Mouse (Mus musculus): ENCODE measurements around the gene Exoc2. TPM values are rescaled to one million over a fixed set of nuclear protein-coding genes. Genes with fewer than 3 reads are reported as not detected.

The Exoc2 gene
- polyA plus RNA-seq, 1 experiment from 2014 or later, result 36.0 TPM

GRCm38 (mm10) chr13:30997526-30998253 lies 23.8 kb upstream of the Exoc2 start:
- no peak overlapping the region for H3K9ac ChIP-seq (replicated peaks; ENCODE audit: low read depth, low read length)
- no peak for ATAC-seq (ENCODE audit: insufficient number of reproducible peaks, insufficient read depth, low FRiP score, low read depth)
- no peaks in the 10 kb centered on the region for H3K4me1 ChIP-seq (ENCODE audit: control insufficient read depth, insufficient read depth, low read length)
- H3K27me3 ChIP-seq (ENCODE audit: control insufficient read depth, insufficient read depth, low read length), result no peaks in the 10 kb centered on the region
- no peak overlapping the region for H3K4me3 ChIP-seq (ENCODE audit: low read depth, low read length)
- H3K36me3 ChIP-seq (ENCODE audit: control insufficient read depth, insufficient read depth, low read length), result no peaks in the 10 kb centered on the region
- H3K27ac ChIP-seq (ENCODE audit: low read length), result no peak overlapping the region
- no peak overlapping the region for H3K4me2 ChIP-seq (replicated peaks; ENCODE audit: low read depth, low read length)
- 81% methylated on average over 8 of the region's 8 CpGs for WGBS
- no peaks in the 10 kb centered on the region for H3K9me3 ChIP-seq (ENCODE audit: control insufficient read depth, low read depth, low read length)

DNA sequence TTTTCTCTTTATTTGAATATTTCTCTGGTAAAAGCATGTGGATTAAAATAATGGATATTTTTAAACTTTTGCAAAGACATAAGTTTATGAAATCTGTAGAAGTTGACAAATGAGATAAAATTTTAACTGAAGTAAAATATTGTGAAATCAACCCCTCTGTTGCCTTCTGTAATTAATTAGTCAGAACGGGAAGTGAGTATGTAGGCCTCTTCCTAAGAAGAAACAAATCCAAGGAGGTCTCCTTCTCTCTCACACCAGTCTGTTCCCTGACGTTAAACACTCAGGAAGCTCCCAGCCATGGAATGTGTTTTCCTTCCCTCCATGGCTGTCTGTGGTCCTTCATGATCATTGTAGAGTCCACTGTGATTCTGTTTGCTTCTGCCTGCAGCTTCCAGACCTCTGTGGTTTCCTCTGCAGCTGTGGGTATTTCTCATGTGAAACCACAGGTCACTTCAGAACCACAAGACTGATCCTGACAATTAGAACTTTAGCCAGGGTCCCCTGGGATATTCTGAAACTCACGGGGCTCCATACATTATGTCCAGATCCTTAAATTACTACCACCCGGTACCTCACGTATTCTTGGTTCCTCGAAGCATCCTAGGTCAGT lies 20.5 kb upstream of the Exoc2 start:
- 73% methylated on average over 6 of the region's 6 CpGs for WGBS
- Histone ChIP-seq H3K4me2 (replicated peaks; ENCODE audit: low read depth, low read length) (no peak overlapping the region), H3K9ac (replicated peaks; ENCODE audit: low read depth, low read length) (no peak overlapping the region), H3K9me3 (ENCODE audit: control insufficient read depth, low read depth, low read length) (no peaks in the 10 kb centered on the region), H3K27ac (ENCODE audit: low read length) (0 out of 2 replicates have a peak overlapping the region, but pooled peaks have one; percentile 10), H3K4me1 (ENCODE audit: control insufficient read depth, insufficient read depth, low read length) (peaks cover 3% of the 10 kb centered on the region; the same call in 1 of the 2 replicates), H3K27me3 (ENCODE audit: control insufficient read depth, insufficient read depth, low read length) (no peaks in the 10 kb centered on the region), H3K36me3 (ENCODE audit: control insufficient read depth, insufficient read depth, low read length) (no peaks in the 10 kb centered on the region), H3K4me3 (ENCODE audit: low read depth, low read length) (no peak overlapping the region)
- ATAC-seq (ENCODE audit: insufficient number of reproducible peaks, insufficient read depth, low FRiP score, low read depth), result no peak

DNA sequence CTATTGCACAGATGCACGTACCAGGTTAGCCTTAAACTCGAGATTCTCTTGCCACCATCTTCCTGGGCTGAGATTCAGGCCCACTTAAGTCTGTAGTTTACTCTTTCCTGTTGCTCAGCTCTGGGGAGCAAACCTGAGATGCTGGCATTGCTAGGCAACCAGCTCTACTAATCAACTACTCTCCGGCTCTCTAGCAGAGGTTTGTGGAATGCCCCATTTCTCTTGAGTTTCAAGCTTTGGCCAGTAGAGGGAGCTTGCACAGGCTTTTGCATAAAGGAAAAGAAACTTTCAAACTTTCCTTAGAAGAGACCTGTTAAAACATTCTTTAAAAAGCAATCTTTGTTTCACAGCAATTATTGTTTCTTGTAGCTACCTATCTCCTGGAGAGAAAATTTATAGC lies 19.9 kb upstream of the Exoc2 start:
- H3K4me3 ChIP-seq (ENCODE audit: low read depth, low read length), result no peak overlapping the region
- H3K9me3 ChIP-seq (ENCODE audit: control insufficient read depth, low read depth, low read length), result no peaks in the 10 kb centered on the region
- 40% methylated on average over 3 of the region's 3 CpGs for WGBS
- ATAC-seq (ENCODE audit: insufficient number of reproducible peaks, insufficient read depth, low FRiP score, low read depth), result no peak
- H3K36me3 ChIP-seq (ENCODE audit: control insufficient read depth, insufficient read depth, low read length), result no peaks in the 10 kb centered on the region
- peaks cover 3% of the 10 kb centered on the region; the same call in 1 of the 2 replicates for H3K4me1 ChIP-seq (ENCODE audit: control insufficient read depth, insufficient read depth, low read length)
- H3K9ac ChIP-seq (replicated peaks; ENCODE audit: low read depth, low read length), result no peak overlapping the region
- no peak overlapping the region for H3K27ac ChIP-seq (ENCODE audit: low read length)
- no peak overlapping the region for H3K4me2 ChIP-seq (replicated peaks; ENCODE audit: low read depth, low read length)
- no peaks in the 10 kb centered on the region for H3K27me3 ChIP-seq (ENCODE audit: control insufficient read depth, insufficient read depth, low read length)

GRCm38 (mm10) chr13:30990233-30990632 lies 16.3 kb upstream of the Exoc2 start:
- Histone ChIP-seq H3K27me3 (ENCODE audit: control insufficient read depth, insufficient read depth, low read length) (no peaks in the 10 kb centered on the region), H3K4me3 (ENCODE audit: low read depth, low read length) (no peak overlapping the region), H3K9ac (replicated peaks; ENCODE audit: low read depth, low read length) (no peak overlapping the region), H3K36me3 (ENCODE audit: control insufficient read depth, insufficient read depth, low read length) (no peaks in the 10 kb centered on the region), H3K27ac (ENCODE audit: low read length) (no peak overlapping the region), H3K4me2 (replicated peaks; ENCODE audit: low read depth, low read length) (no peak overlapping the region), H3K4me1 (ENCODE audit: control insufficient read depth, insufficient read depth, low read length) (peaks cover 12% of the 10 kb centered on the region; the same call in 1 of the 2 replicates), H3K9me3 (ENCODE audit: control insufficient read depth, low read depth, low read length) (no peaks in the 10 kb centered on the region)
- 21% methylated on average over 9 of the region's 9 CpGs for WGBS
- peak; percentile 72; the same call in 1 of the 2 replicates for ATAC-seq (ENCODE audit: insufficient number of reproducible peaks, insufficient read depth, low FRiP score, low read depth)

GRCm38 (mm10) chr13:30989710-30990109 lies 15.8 kb upstream of the Exoc2 start:
- Histone ChIP-seq H3K4me1 (ENCODE audit: control insufficient read depth, insufficient read depth, low read length) (peaks cover 12% of the 10 kb centered on the region; the same call in 1 of the 2 replicates), H3K4me3 (ENCODE audit: low read depth, low read length) (no peak overlapping the region), H3K27me3 (ENCODE audit: control insufficient read depth, insufficient read depth, low read length) (no peaks in the 10 kb centered on the region), H3K27ac (ENCODE audit: low read length) (peak overlapping the region; percentile 30; the same call in 1 of the 2 replicates), H3K4me2 (replicated peaks; ENCODE audit: low read depth, low read length) (no peak overlapping the region), H3K9me3 (ENCODE audit: control insufficient read depth, low read depth, low read length) (no peaks in the 10 kb centered on the region), H3K9ac (replicated peaks; ENCODE audit: low read depth, low read length) (no peak overlapping the region), H3K36me3 (ENCODE audit: control insufficient read depth, insufficient read depth, low read length) (no peaks in the 10 kb centered on the region)
- no peak for ATAC-seq (ENCODE audit: insufficient number of reproducible peaks, insufficient read depth, low FRiP score, low read depth)
- WGBS, result 58% methylated on average over 10 of the region's 10 CpGs

DNA sequence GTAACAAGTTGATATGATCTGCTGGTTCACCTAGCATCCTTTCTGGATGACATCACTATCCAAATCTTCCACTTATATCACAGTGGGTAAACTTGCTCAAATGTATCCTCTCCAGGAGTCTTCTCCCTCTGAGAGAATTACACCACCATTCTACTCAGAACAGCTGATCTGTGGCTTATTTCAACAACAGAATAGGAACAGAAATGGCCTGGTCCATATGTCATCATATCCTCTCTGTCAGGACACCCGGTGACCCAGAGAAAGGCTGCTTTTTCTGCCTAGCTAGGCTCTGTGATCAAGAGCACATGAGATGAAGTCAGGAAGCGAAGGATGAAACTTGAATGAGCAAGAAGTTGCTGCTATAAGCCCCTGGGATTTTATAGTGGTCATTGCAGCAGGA lies 13.8 kb upstream of the Exoc2 start:
- H3K36me3 ChIP-seq (ENCODE audit: control insufficient read depth, insufficient read depth, low read length), result no peaks in the 10 kb centered on the region
- no peak overlapping the region for H3K4me2 ChIP-seq (replicated peaks; ENCODE audit: low read depth, low read length)
- no peak overlapping the region for H3K27ac ChIP-seq (ENCODE audit: low read length)
- peaks cover 12% of the 10 kb centered on the region; the same call in 1 of the 2 replicates for H3K4me1 ChIP-seq (ENCODE audit: control insufficient read depth, insufficient read depth, low read length)
- ATAC-seq (ENCODE audit: insufficient number of reproducible peaks, insufficient read depth, low FRiP score, low read depth), result no peak
- no peaks in the 10 kb centered on the region for H3K27me3 ChIP-seq (ENCODE audit: control insufficient read depth, insufficient read depth, low read length)
- no peak overlapping the region for H3K9ac ChIP-seq (replicated peaks; ENCODE audit: low read depth, low read length)
- 80% methylated on average over 2 of the region's 2 CpGs for WGBS
- H3K9me3 ChIP-seq (ENCODE audit: control insufficient read depth, low read depth, low read length), result no peaks in the 10 kb centered on the region
- no peak overlapping the region for H3K4me3 ChIP-seq (ENCODE audit: low read depth, low read length)

DNA sequence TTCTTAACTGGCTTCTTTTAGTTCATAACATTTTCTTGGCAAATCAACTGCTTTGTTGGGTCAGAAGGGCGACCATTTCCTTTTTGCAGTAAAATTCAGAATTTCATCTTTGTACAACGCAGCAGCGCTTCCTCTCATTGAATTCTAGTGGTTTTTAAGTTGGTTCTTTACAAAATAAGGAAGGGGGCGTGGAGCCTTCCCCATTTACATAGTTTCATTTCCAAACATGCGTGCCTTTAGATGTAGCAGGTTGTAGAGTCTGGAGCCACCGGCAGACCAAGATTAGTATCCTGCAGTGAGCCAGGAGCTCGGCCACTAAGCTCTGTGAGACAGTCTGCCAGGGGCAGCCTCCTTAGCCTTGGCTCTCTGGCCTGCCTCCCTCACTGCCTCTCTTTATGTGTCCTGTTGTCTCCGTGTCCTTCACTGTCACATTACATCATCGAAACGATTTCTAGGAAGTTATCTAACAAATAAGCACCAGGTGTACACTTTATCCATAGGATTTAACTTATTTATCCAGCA lies 13.1 kb upstream of the Exoc2 start:
- no peak for ATAC-seq (ENCODE audit: insufficient number of reproducible peaks, insufficient read depth, low FRiP score, low read depth)
- Histone ChIP-seq H3K4me1 (ENCODE audit: control insufficient read depth, insufficient read depth, low read length) (peaks cover 12% of the 10 kb centered on the region; the same call in 1 of the 2 replicates), H3K27me3 (ENCODE audit: control insufficient read depth, insufficient read depth, low read length) (no peaks in the 10 kb centered on the region), H3K9me3 (ENCODE audit: control insufficient read depth, low read depth, low read length) (no peaks in the 10 kb centered on the region), H3K9ac (replicated peaks; ENCODE audit: low read depth, low read length) (no peak overlapping the region), H3K27ac (ENCODE audit: low read length) (0 out of 2 replicates have a peak overlapping the region, but pooled peaks have one; percentile 18), H3K36me3 (ENCODE audit: control insufficient read depth, insufficient read depth, low read length) (no peaks in the 10 kb centered on the region), H3K4me2 (replicated peaks; ENCODE audit: low read depth, low read length) (no peak overlapping the region), H3K4me3 (ENCODE audit: low read depth, low read length) (no peak overlapping the region)
- WGBS, result 62% methylated on average over 10 of the region's 10 CpGs

GRCm38 (mm10) chr13:30985598-30986466 lies 11.9 kb upstream of the Exoc2 start:
- Histone ChIP-seq H3K4me3 (ENCODE audit: low read depth, low read length) (peak overlapping the region; percentile 29), H3K27me3 (ENCODE audit: control insufficient read depth, insufficient read depth, low read length) (no peaks in the 10 kb centered on the region), H3K36me3 (ENCODE audit: control insufficient read depth, insufficient read depth, low read length) (no peaks in the 10 kb centered on the region), H3K4me1 (ENCODE audit: control insufficient read depth, insufficient read depth, low read length) (peaks cover 12% of the 10 kb centered on the region; the same call in 1 of the 2 replicates), H3K9me3 (ENCODE audit: control insufficient read depth, low read depth, low read length) (no peaks in the 10 kb centered on the region), H3K4me2 (replicated peaks; ENCODE audit: low read depth, low read length) (peak overlapping the region; percentile 66), H3K9ac (replicated peaks; ENCODE audit: low read depth, low read length) (peak overlapping the region; percentile 48), H3K27ac (ENCODE audit: low read length) (peak overlapping the region; percentile 81)
- 17% methylated on average over 27 of the region's 27 CpGs for WGBS
- ATAC-seq (ENCODE audit: insufficient number of reproducible peaks, insufficient read depth, low FRiP score, low read depth), result peak; percentile 34; the same call in 1 of the 2 replicates

Measured in stomach, embryonic 14.5 days (tissue).